Mouse (Mus musculus): ENCODE measurements around the gene Prss56. TPM values are rescaled to one million over a fixed set of nuclear protein-coding genes. Genes with fewer than 3 reads are reported as not detected.

Prss56 gene
- total and polyA plus RNA-seq, 2 experiments from 2014 or later = not detected

- Histone ChIP-seq H3K27ac (ENCODE audit: low read depth, low read length) (no peak overlapping the region), H3K4me3 (ENCODE audit: low read depth, low read length) (peak overlapping the region; percentile 48), H3K27me3 (ENCODE audit: insufficient read depth, low read length) (peaks cover 75% of the 10 kb centered on the region), H3K36me3 (ENCODE audit: insufficient read depth, low read length) (no peaks in the 10 kb centered on the region), H3K4me2 (ENCODE audit: low read depth, low read length, poor library complexity, severe bottlenecking) (peak overlapping the region; percentile 82), H3K9ac (replicated peaks; ENCODE audit: low read length, poor library complexity, severe bottlenecking) (peak overlapping the region; percentile 44; the same call in 1 of the 2 replicates), H3K4me1 (ENCODE audit: insufficient read depth, low read length) (no peaks in the 10 kb centered on the region; the same call in 1 of the 2 replicates), H3K9me3 (ENCODE audit: low read length) (no peaks in the 10 kb centered on the region)
- no peak for TF ChIP-seq CTCF (IDR thresholded peaks at IDR 0.05)
- WGBS = under 1% methylated on average over 60 of the region's 72 CpGs
- no peak for DNase-seq (ENCODE audit: low spot score)
- ATAC-seq (ENCODE audit: low FRiP score) = peak; percentile 35; the same call in 1 of the 2 replicates
These were observed 29.2 kb upstream of the Prss56 start for GRCm38 (mm10) chr1:87153776-87154500.

DNA sequence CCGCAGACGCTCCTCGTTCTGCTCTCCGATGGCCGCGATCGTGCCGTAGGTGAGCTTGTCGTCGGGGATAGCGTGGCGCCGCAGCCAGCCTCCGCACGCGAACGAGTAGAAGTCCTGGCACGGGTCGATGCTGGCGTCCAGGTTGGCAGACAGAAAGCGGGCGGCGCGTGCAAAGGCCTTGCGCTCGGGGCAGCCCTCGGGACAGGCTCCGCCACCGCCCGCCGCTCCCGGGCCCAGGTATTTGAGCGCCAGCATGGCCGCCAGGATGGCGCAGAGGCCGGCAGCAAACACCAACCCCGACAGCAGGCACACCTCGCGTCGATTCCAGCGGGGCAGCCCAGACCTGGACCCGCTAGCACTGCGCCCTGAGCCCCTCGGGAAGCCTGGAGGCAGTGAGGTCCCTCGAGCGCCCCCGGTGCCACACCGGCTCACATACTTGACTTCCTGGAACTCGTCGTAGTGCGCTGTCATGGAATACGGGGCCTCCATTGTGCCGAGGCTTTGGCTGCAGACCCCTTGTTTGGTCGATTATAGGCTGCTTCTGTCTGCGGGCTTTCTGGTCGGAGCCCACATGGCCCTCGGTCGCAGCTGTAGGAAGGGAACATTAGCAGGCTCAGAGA, 28.5 kb upstream of the Prss56 start:
- DNase-seq (ENCODE audit: low spot score) = no peak
- 1% methylated on average over 49 of the region's 58 CpGs for WGBS
- Histone ChIP-seq H3K36me3 (ENCODE audit: insufficient read depth, low read length) (no peaks in the 10 kb centered on the region), H3K9ac (replicated peaks; ENCODE audit: low read length, poor library complexity, severe bottlenecking) (no peak overlapping the region), H3K4me1 (ENCODE audit: insufficient read depth, low read length) (no peaks in the 10 kb centered on the region; the same call in 1 of the 2 replicates), H3K9me3 (ENCODE audit: low read length) (no peaks in the 10 kb centered on the region), H3K27ac (ENCODE audit: low read depth, low read length) (no peak overlapping the region), H3K27me3 (ENCODE audit: insufficient read depth, low read length) (peaks cover 75% of the 10 kb centered on the region), H3K4me3 (ENCODE audit: low read depth, low read length) (peak overlapping the region; percentile 48), H3K4me2 (ENCODE audit: low read depth, low read length, poor library complexity, severe bottlenecking) (peak overlapping the region; percentile 82)
- peak; percentile 18; the same call in 1 of the 2 replicates for TF ChIP-seq CTCF (IDR thresholded peaks at IDR 0.05)
- ATAC-seq (ENCODE audit: low FRiP score) = no peak; the same call in 1 of the 2 replicates

- ATAC-seq (ENCODE audit: low FRiP score) (peak; percentile 18; the same call in 1 of the 2 replicates), DNase-seq (ENCODE audit: low spot score) (peak; percentile 30)
- no peak overlapping the region for H3K27ac ChIP-seq (ENCODE audit: low read depth, low read length)
- no peaks in the 10 kb centered on the region for H3K9me3 ChIP-seq (ENCODE audit: low read length)
- peak overlapping the region; percentile 48 for H3K4me3 ChIP-seq (ENCODE audit: low read depth, low read length)
- no peak for TF ChIP-seq CTCF (IDR thresholded peaks at IDR 0.05)
- peak overlapping the region; percentile 56 for H3K9ac ChIP-seq (replicated peaks; ENCODE audit: low read length, poor library complexity, severe bottlenecking)
- peak overlapping the region; percentile 82 for H3K4me2 ChIP-seq (ENCODE audit: low read depth, low read length, poor library complexity, severe bottlenecking)
- H3K27me3 ChIP-seq (ENCODE audit: insufficient read depth, low read length) = peaks cover 73% of the 10 kb centered on the region
- no peaks in the 10 kb centered on the region for H3K36me3 ChIP-seq (ENCODE audit: insufficient read depth, low read length)
- WGBS = under 1% methylated on average over 55 of the region's 56 CpGs
- no peaks in the 10 kb centered on the region; the same call in 1 of the 2 replicates for H3K4me1 ChIP-seq (ENCODE audit: insufficient read depth, low read length)
These were observed 27.4 kb upstream of the Prss56 start for GRCm38 (mm10) chr1:87155531-87156198.

DNA sequence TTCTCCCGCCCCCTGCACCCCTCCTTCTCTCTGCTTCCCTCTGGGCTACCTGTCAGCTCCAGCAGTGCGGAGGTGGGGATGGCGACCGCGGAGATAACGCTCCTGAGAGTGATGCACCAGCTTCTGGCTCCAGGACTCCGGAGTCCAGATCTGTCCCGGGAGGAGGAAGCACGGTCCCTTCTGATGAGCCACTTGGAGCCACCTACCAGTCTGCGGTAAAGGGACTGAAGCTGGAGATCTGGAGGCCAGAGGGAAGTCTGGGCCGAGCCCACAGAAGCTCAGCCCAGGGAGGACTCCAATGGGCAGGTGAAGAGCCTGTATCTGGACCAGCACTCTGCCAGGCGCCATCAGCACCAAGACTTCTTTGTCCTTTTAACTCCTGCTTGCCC, 26.9 kb upstream of the Prss56 start, which contains the start of gene Ecel1:
TSS of gene Ecel1 (minus strand) at position 323 of the 389 bp plus-strand sequence.
- H3K27ac ChIP-seq (ENCODE audit: low read depth, low read length) = no peak within 1 kb of the TSS
- WGBS = 4% methylated on average over 12 of the region's 12 CpGs

GRCm38 (mm10) chr1:87159396-87159795, 23.7 kb upstream of the Prss56 start:
- Histone ChIP-seq H3K9ac (replicated peaks; ENCODE audit: low read length, poor library complexity, severe bottlenecking) (no peak overlapping the region), H3K27me3 (ENCODE audit: insufficient read depth, low read length) (peaks cover 45% of the 10 kb centered on the region), H3K4me1 (ENCODE audit: insufficient read depth, low read length) (no peaks in the 10 kb centered on the region; the same call in 1 of the 2 replicates), H3K4me2 (ENCODE audit: low read depth, low read length, poor library complexity, severe bottlenecking) (no peak overlapping the region), H3K27ac (ENCODE audit: low read depth, low read length) (no peak overlapping the region), H3K4me3 (ENCODE audit: low read depth, low read length) (no peak overlapping the region), H3K36me3 (ENCODE audit: insufficient read depth, low read length) (no peaks in the 10 kb centered on the region), H3K9me3 (ENCODE audit: low read length) (no peaks in the 10 kb centered on the region)
- no peak for ATAC-seq (ENCODE audit: low FRiP score)
- WGBS = 78% methylated on average over 3 of the region's 3 CpGs
- no peak for TF ChIP-seq CTCF (IDR thresholded peaks at IDR 0.05)
- DNase-seq (ENCODE audit: low spot score) = no peak

More for the DNA sequence above, 26.9 kb upstream of the Prss56 start, which contains the start of gene Ecel1:
- DNase-seq (ENCODE audit: low spot score) (no peak), ATAC-seq (ENCODE audit: low FRiP score) (peak; percentile 21; the same call in 1 of the 2 replicates)
- Histone ChIP-seq H3K9ac (replicated peaks; ENCODE audit: low read length, poor library complexity, severe bottlenecking) (peak within 1 kb of the TSS; percentile 56), H3K4me1 (ENCODE audit: insufficient read depth, low read length) (no peaks in the 10 kb centered on the region; the same call in 1 of the 2 replicates), H3K27me3 (ENCODE audit: insufficient read depth, low read length) (peaks cover 73% of the 10 kb centered on the region), H3K4me2 (ENCODE audit: low read depth, low read length, poor library complexity, severe bottlenecking) (peak within 1 kb of the TSS; percentile 82), H3K36me3 (ENCODE audit: insufficient read depth, low read length) (no peaks in the 10 kb centered on the region), H3K4me3 (ENCODE audit: low read depth, low read length) (peak within 1 kb of the TSS; percentile 48), H3K9me3 (ENCODE audit: low read length) (no peaks in the 10 kb centered on the region)
- no peak for TF ChIP-seq CTCF (IDR thresholded peaks at IDR 0.05)

Measured in midbrain, postnatal 0 days (tissue).